Mouse (Mus musculus) heart, adult 2 months (tissue): ENCODE results near the gene Zc3hav1l. TPM values are rescaled to one million over a fixed set of nuclear protein-coding genes. Genes with fewer than 3 reads are reported as not detected.

Source experiments
- DNase-seq, 2 experiments: peaks; one replicate each; pipeline ENCODE4 v3.0.0; 2021
- H3K27ac ChIP-seq: fragments of 200-600 bp; 2 replicates; pipeline ENCODE4 v1.8.1; 2022
- H3K27me3 ChIP-seq: fragments of 200-500 bp; 2 replicates; pipeline ENCODE4 v1.6.1; 2012; ENCODE audit warnings: mild to moderate bottlenecking, low read length, inconsistent platforms, mixed read lengths; ENCODE audit not compliant: control insufficient read depth, insufficient read depth
- H3K36me3 ChIP-seq: fragments of 200-500 bp; 2 replicates; pipeline ENCODE4 v1.6.1; 2012; ENCODE audit warnings: low read length, inconsistent platforms; ENCODE audit not compliant: control insufficient read depth, insufficient read depth
- H3K4me1 ChIP-seq: fragments of 200-500 bp; 2 replicates; pipeline ENCODE4 v1.6.1; 2011; ENCODE audit warnings: low read length; ENCODE audit not compliant: control insufficient read depth, insufficient read depth
- H3K4me3 ChIP-seq: fragments of 200-600 bp; 2 replicates; pipeline ENCODE4 v1.8.1; 2022
- H3K79me2 ChIP-seq: fragments of 200-500 bp; replicated peaks from 2 replicates; pipeline ENCODE4 v1.6.1; 2012; ENCODE audit warnings: mild to moderate bottlenecking, inconsistent platforms, low read length, moderate library complexity, mixed read lengths; ENCODE audit not compliant: control insufficient read depth, insufficient read depth
- H3K9ac ChIP-seq: fragments of 200-500 bp; 2 replicates; pipeline ENCODE4 v1.6.1; 2012; ENCODE audit warnings: low read depth, mild to moderate bottlenecking, control low read depth, inconsistent platforms, low read length, mixed read lengths
- CTCF ChIP-seq: fragments of 200-600 bp; IDR thresholded peaks from 2 replicates; pipeline ENCODE4 v1.8.1; 2022; ENCODE audit warnings: antibody characterized with exemption, mild to moderate bottlenecking, moderate library complexity
- EP300 ChIP-seq: fragments of 200-500 bp; IDR thresholded peaks from 2 replicates; pipeline ENCODE4 v1.6.1; 2011; ENCODE audit warnings: low read depth, low read length, control low read depth; ENCODE audit not compliant: insufficient read depth
- POLR2A ChIP-seq: fragments of 200-500 bp; IDR thresholded peaks from 2 replicates; pipeline ENCODE4 v1.6.1; 2011; ENCODE audit warnings: mild to moderate bottlenecking, low read depth, low read length, control low read depth; ENCODE audit not compliant: insufficient read depth
- WGBS: fragments of 180-500 bp; shearing (Covaris S2); methylation state at CpG from one replicate; pipeline ENCODE4 v1.1.7; 2018; 5-methylcytosine and 5-hydroxymethylcytosine counted together
- intact Hi-C: fragments of 180-260 bp; cut with DNase I; formaldehyde crosslinking; loops from one replicate; pipeline ENCODE4 v1.15.1; 2025
- polyA plus RNA-seq: library from polyadenylated mRNA; depleted of rRNA; stranded (reverse); fragments of >200 nt; gene quantifications from 2 replicates; pipeline ENCODE4 v1.2.3, GENCODE M21; 2012
- total RNA-seq, 2 experiments: library from RNA; stranded (reverse); gene quantifications; 2 replicates each; pipeline ENCODE4 v1.2.3; 2021

The Zc3hav1l gene
- total and polyA plus RNA-seq, 3 experiments: 1.0 to 1.6 (median 1.5) TPM

DNA sequence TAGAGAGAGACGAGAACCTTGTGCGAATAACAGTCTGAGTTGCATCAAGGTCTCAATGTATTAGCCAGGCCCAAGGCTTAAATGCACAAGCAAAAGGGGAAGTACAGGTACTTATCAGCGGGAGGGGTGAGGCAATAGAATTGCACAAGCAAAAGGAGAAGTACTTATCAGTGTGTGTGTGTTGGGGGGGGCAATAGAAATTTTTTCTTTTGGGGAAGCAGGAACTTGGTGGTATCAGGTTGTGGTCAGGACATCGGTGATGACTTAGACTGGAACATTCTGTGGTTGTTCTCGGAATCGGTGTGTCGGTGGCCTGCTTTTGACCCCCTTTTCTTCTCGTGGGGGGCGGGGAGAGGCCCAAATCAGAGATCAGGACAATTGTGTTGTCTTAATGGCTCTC is 21.6 kb upstream of the Zc3hav1l start:
- TF ChIP-seq POLR2A (no peak), EP300 (no peak), CTCF (no peak)
- intact Hi-C loops: no loop called here

DNA sequence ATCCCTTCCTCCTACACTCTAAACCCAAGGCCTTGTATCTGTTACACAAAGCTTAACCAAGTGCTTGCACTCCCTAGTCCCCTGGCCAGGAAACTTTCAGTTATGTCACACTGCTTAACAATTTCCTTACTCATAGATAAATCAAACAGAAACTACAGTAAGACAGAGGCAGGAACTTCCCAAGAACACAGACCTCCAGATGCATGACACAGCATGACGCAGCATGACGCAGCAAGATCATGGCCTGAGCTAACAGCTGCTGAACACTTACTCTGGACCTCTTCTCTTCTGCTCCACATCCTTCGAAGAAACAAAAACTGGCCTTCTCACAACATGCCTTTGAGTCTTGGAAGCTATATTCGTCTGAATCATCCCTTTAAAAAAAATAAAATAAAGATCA is 17.0 kb upstream of the Zc3hav1l start:
- DNase-seq: no peak
- Histone ChIP-seq H3K27ac (no peak overlapping the region), H3K9ac (no peak overlapping the region), H3K27me3 (no peaks in the 10 kb centered on the region), H3K79me2 (no peaks in the 10 kb centered on the region; the same call in none of the 2 replicates), H3K36me3 (peaks cover 2% of the 10 kb centered on the region), H3K4me1 (no peaks in the 10 kb centered on the region), H3K4me3 (no peak overlapping the region)
- 92% methylated on average over 4 of the region's 4 CpGs for WGBS
- TF ChIP-seq CTCF (no peak), POLR2A (no peak), EP300 (no peak)
- intact Hi-C loops: no loop called here

More for the DNA sequence above, 21.6 kb upstream of the Zc3hav1l start:
- H3K27me3 ChIP-seq: no peaks in the 10 kb centered on the region
- H3K9ac ChIP-seq: no peak overlapping the region
- no peaks in the 10 kb centered on the region for H3K4me1 ChIP-seq
- H3K79me2 ChIP-seq: no peaks in the 10 kb centered on the region
- H3K36me3 ChIP-seq: peaks cover 2% of the 10 kb centered on the region
- no peak for DNase-seq
- no peak overlapping the region for H3K4me3 ChIP-seq
- WGBS: 93% methylated on average over 9 of the region's 9 CpGs
- no peak overlapping the region for H3K27ac ChIP-seq

DNA sequence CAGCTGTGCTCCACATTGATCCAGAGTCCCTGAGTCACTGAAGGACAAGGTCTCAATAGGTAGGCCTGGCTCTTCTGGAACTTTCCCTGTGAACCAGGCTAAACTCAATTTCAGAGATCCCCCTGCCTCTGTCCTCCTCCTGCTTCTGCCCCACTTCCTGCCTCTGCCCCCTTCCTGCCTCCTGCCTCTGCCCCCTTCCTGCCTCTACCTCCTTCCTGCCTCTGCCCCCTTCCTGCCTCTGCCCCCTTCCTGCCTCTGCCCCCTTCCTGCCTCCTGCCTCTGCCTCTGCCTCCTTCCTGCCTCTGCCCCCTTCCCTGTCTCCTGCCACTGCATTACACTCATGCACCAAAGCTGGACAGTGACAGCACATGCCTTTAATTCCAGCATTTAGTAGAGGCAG is 10.7 kb upstream of the Zc3hav1l start:
- intact Hi-C loops: no loop called here
- Histone ChIP-seq H3K4me1 (no peaks in the 10 kb centered on the region), H3K9ac (no peak overlapping the region), H3K27ac (no peak overlapping the region), H3K79me2 (no peaks in the 10 kb centered on the region; the same call in 1 of the 2 replicates), H3K4me3 (no peak overlapping the region), H3K27me3 (no peaks in the 10 kb centered on the region), H3K36me3 (no peaks in the 10 kb centered on the region; the same call in none of the 2 replicates)
- TF ChIP-seq EP300 (no peak), CTCF (no peak), POLR2A (no peak)
- DNase-seq: no peak

DNA sequence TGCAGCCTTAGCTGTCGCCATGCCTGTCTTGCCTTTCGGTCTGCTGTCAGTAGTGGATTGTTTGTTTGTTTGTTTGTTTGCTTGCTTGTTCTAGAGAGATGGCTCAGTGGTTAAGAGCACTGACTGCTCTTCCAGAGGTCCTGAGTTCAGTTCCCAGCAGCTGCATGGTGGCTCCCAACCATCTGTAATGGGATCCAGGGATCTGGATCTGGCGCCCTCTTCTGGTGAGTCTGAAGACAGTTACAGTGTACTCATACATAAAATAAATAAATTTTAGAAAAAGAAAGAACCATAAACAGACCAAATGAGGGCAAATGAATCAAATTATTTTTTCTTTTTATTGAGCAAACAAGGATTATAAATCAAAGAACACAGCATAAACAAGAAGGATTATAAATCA is 5.9 kb upstream of the Zc3hav1l start:
- no peaks in the 10 kb centered on the region for H3K4me1 ChIP-seq
- H3K27me3 ChIP-seq: no peaks in the 10 kb centered on the region
- TF ChIP-seq CTCF: peak; percentile 61
- TF ChIP-seq EP300: no peak
- no peaks in the 10 kb centered on the region; the same call in none of the 2 replicates for H3K36me3 ChIP-seq
- no peaks in the 10 kb centered on the region; the same call in 1 of the 2 replicates for H3K79me2 ChIP-seq
- H3K27ac ChIP-seq: no peak overlapping the region
- WGBS: 88% methylated on average over 3 of the region's 3 CpGs
- no peak overlapping the region for H3K4me3 ChIP-seq
- intact Hi-C loops: no loop called here
- no peak overlapping the region for H3K9ac ChIP-seq
- no peak for DNase-seq

DNA sequence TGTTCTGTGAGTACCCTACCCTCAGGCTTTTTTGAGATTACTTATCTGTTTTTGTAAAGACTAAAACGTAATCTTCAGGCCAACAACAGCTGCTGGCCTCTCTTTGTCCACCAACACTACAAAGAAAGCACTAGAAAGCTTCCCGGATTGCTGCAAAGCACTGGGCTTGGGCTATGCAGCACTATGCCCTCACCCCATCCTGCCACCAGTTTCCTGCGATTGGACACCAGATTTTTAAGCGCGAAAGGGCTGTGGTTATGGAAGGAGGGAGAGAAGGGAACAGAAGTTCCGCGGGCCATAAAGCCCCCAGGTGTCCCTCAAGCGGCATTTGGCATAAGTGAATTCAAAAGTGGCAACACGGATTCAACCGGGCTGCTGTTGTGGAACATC is 818 bp downstream of the Zc3hav1l start:
- Histone ChIP-seq H3K27me3 (no peaks in the 10 kb centered on the region), H3K4me1 (0 out of 2 replicates have a peak, but pooled peaks cover 1% of the 10 kb centered on the region), H3K27ac (no peak overlapping the region), H3K4me3 (peak overlapping the region; percentile 77), H3K36me3 (no peaks in the 10 kb centered on the region), H3K9ac (peak overlapping the region; percentile 96; the same call in 1 of the 2 replicates), H3K79me2 (no peaks in the 10 kb centered on the region)
- TF ChIP-seq EP300: no peak
- TF ChIP-seq CTCF: no peak
- TF ChIP-seq POLR2A: no peak
- DNase-seq: peak in 1 of 2 experiments; percentile 18
- 8% methylated on average over 10 of the region's 10 CpGs for WGBS
- intact Hi-C loops: no loop called here

DNA sequence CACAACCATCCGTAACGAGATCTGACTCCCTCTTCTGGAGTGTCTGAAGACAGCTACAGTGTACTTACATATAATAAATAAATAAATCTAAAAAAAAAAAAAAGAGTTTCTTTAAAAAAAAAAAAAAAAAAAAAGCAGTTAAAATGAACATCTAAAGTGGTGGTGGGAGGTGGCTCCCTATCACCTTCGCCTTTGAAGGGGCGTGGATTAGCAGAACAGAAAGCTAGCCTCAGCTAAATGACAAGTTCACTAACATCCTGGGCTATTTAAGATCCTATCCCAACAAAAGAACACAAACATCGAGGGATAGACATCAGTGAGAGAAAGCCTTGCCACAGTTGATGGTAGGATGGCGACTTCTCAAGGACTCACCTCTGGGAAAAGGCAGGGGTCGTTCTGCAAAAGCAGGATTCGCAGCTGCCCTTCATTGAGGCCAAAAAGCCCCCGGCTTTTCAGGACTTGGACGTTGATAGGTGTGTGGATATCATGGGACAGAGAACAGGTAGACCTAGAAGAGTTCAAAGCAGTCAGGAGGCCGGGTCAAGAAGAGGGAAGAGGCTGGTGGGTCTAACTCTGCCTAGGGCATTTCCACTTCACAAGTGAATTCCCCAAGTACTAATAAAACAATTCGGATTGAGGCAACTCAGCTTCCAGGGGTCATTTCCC is 1.3 kb downstream of the Zc3hav1l start:
- TF ChIP-seq POLR2A (no peak), EP300 (no peak), CTCF (no peak)

More for the DNA sequence above, 1.3 kb downstream of the Zc3hav1l start:
- WGBS: 62% methylated on average over 12 of the region's 12 CpGs
- 0 out of 2 replicates have a peak, but pooled peaks cover 1% of the 10 kb centered on the region for H3K4me1 ChIP-seq
- H3K9ac ChIP-seq: no peak overlapping the region
- H3K27me3 ChIP-seq: no peaks in the 10 kb centered on the region
- no peaks in the 10 kb centered on the region for H3K36me3 ChIP-seq
- intact Hi-C loops: no loop called here
- H3K4me3 ChIP-seq: no peak overlapping the region
- no peak for DNase-seq
- no peak overlapping the region for H3K27ac ChIP-seq
- no peaks in the 10 kb centered on the region for H3K79me2 ChIP-seq
